Mouse (Mus musculus) T-cell, adult 2 months (primary cell): ENCODE measurements at regions not wholly inside any gene's neighbourhood (a gene's known extent, or its start where the extent isn't known, plus 50 kb on each side); places are given as distances from the start of the nearest gene placed in this dataset.

Experiments used
- DNase-seq: peaks from one replicate; pipeline ENCODE4 v3.0.0; 2022; ENCODE audit warnings: low spot score

DNA sequence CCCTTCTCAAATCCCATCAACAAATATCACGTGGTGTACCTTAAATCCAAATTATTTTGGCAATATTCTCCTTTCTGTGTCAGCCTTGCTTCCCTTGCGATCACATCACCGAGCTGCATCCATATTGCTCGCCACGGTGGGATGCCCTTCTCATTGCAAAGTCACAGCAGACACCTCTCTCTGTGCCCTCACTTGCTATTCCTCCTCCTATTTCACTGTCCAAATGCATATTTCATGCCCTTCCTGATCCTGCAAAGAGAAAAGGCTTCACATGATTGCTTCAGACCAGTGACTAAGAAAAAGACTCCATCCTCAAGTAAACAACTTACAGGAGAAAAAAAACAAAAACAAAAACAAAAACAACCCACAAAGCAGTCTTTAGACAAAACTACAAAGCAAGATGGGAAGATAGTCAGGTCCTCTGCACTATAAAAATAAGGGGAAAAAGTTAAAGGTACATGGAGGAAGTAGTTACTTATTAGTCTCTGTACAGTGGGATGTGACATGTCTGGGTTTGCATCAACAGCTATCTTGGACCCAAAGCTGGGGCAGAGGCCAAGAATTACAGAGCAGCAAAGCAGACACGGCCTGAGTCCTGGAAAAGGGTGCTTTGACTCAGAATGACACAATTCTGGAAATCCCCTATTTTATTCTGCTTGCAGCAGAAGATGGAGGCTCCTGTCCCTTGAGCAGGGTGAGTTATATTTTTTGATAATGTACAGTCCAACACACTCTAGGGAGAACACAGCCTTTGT is 349.3 kb downstream of the Zfp619 start:
- DNase-seq = no peak

- no peak for DNase-seq
Measured at GRCm38 (mm10) chr7:39867451-39867850, 349.9 kb downstream of the Zfp619 start.

- DNase-seq = no peak
Measured at GRCm38 (mm10) chr7:39882113-39882512, 364.5 kb downstream of the Zfp619 start.

DNA sequence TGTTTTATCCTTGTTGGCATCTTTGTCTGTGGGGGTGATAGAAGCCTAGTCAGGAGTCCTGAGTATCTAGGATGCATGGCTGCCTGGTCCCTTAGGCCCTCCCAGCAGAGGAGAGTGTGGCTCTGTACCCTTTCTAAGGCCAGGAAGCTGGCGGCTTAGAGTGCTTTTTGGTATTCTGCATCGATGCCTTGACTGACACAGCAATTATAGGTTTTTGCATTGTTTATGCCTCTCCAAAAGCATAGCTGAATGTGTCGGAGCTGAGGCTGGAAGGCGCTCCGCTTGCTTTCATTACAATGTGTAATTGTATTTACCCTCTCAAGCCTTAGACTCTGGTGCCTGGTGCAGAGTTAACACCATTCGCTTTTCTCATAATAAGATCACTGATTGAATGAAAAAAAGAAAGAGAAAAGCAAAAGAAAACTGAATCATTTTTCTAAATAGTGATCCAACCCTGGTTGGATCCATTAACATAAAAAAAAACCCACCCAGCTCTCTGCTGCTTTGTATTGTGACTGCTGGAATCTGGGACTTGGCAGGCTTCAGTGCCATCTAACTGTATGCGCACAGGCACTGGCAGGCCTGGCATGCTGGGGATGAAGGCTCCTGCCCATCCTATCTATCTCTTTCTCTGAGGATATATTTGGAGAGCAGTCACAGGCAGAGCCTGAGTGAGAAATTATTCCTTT is 376.8 kb downstream of the Zfp619 start:
- no peak for DNase-seq

DNA sequence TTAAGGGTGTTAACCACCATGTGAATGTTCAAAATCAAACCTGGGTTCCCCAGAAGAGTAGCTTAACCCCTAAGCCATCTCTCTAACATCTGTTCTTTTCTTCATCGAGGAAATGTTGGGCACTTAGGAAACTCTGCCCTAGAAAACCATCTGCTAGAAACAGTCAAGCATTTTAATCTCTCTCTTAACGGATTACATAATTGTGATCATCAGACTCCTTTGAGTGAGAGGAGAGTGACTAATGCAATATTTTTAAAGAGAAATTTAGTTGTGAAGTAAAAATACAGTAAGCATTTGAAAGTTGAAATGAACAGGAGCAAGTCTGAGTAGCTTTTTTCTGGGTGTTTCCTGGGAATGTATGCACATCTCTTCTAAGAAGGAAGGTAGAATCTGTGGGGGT is 379.4 kb downstream of the Zfp619 start:
- DNase-seq = no peak

- no peak for DNase-seq
Measured at GRCm38 (mm10) chr7:39898268-39898667, 380.7 kb downstream of the Zfp619 start.

GRCm38 (mm10) chr7:39933946-39934345 is 416.4 kb downstream of the Zfp619 start:
- no peak for DNase-seq

GRCm38 (mm10) chr7:39937262-39937661 is 419.7 kb downstream of the Zfp619 start:
- DNase-seq = no peak

- DNase-seq = no peak
Measured at GRCm38 (mm10) chr7:39942262-39942900, 424.8 kb downstream of the Zfp619 start.

DNA sequence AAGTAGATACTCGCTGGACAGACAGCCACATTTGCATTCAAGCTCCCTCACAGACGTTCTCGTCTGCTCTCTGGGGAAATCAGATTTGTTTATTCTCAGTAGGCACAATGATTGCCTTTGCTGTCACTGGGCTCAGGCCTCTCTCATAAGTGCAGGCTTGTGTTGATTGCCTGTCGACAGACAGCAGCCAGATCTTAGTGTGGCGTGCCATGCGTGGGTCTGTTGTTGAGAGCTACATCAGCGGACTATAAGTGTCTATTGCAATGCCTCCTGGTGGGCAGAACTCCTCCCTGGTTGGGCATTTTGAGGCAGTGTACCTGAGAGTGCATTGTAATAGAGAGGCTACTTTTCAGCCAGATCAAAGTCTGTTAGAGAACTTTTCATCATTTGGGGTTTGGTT is 436.5 kb downstream of the Zfp619 start:
- no peak for DNase-seq

GRCm38 (mm10) chr7:39954931-39955330 is 437.4 kb downstream of the Zfp619 start:
- DNase-seq = no peak

DNA sequence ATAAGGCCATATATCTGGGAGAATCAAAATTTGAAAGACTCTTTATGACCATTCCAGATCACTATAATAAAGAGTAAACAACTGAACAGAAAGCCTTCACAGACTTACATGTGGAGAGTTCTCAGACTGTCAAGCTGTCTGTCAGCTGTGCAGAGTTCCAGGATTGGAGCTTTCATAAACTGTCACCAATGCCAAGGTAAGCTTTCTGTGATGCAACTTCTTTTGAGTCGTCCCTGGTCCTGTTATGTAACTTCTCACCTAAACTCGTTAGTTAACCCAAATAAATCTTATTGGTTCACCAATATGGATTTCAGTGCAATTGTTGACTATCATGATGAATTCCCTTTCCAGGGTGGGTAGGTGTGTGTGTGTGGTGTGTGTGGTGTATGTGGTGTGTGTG is 460.6 kb downstream of the Zfp619 start:
- DNase-seq = no peak

DNA sequence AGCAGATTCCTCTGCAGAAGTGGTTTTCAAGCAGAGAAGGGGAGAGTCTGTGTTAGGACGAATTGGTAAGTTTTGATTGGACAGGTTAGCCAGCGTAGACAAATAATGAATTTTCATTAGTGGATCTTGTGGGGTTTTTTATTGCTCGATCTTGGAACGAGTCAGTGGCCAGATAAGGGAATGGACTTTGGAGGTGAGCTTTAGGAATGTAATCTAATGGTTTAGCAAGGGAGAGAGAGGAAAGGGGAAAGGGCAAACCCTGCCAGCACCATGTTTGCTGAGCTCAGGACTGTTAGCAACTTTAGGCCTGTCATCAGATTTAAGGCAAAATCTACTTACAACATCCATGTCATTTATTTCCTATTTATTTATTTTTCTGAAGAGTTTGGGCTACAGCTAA is 464.1 kb downstream of the Zfp619 start:
- DNase-seq = no peak
